Mouse (Mus musculus) cerebellum, adult 2 months (tissue): ENCODE data around the gene Mif. TPM values are rescaled to one million over a fixed set of nuclear protein-coding genes. Genes with fewer than 3 reads are reported as not detected.

ENCODE experiments used
- DNase-seq, 2 experiments: peaks; one replicate each; pipeline ENCODE4 v3.0.0; 2021
- H3K27ac ChIP-seq: fragments of 200-500 bp; 2 replicates; pipeline ENCODE4 v1.5.1; 2012; ENCODE audit warnings: low read length, control low read depth, inconsistent platforms; ENCODE audit not compliant: insufficient read depth
- H3K27me3 ChIP-seq: fragments of 200-500 bp; 2 replicates; pipeline ENCODE4 v1.6.1; 2012; ENCODE audit warnings: inconsistent platforms, mild to moderate bottlenecking, low read length, moderate library complexity; ENCODE audit not compliant: control insufficient read depth, insufficient read depth
- H3K4me1 ChIP-seq: fragments of 200-500 bp; 2 replicates; pipeline ENCODE4 v1.6.1; 2011; ENCODE audit warnings: low read length; ENCODE audit not compliant: control insufficient read depth, insufficient read depth
- H3K4me3 ChIP-seq: fragments of 200-500 bp; replicated peaks from 2 replicates; pipeline ENCODE3; 2011; ENCODE audit warnings: mild to moderate bottlenecking, low read depth, low read length, control low read depth; ENCODE audit not compliant: insufficient read depth
- CTCF ChIP-seq: fragments of 200-500 bp; IDR thresholded peaks from 2 replicates; pipeline ENCODE4 v1.5.1; 2011; ENCODE audit warnings: low read depth, mild to moderate bottlenecking, control low read depth, low read length, moderate library complexity, borderline replicate concordance; ENCODE audit not compliant: insufficient read depth
- POLR2A ChIP-seq: fragments of 200-500 bp; IDR thresholded peaks from 2 replicates; pipeline ENCODE4 v1.6.1; 2011; ENCODE audit warnings: low read length, control low read depth, borderline replicate concordance; ENCODE audit not compliant: insufficient read depth
- WGBS: fragments of 180-500 bp; shearing (Covaris S2); methylation state at CpG from one replicate; pipeline ENCODE4 v1.1.7; 2018; 5-methylcytosine and 5-hydroxymethylcytosine counted together
- polyA plus RNA-seq: library from polyadenylated mRNA; depleted of rRNA; stranded (reverse); fragments of >200 nt; gene quantifications from 2 replicates; pipeline ENCODE4 v1.2.3, GENCODE M21; 2012

Mif gene
- polyA plus RNA-seq, 1 experiment, result 1,339 TPM

DNA sequence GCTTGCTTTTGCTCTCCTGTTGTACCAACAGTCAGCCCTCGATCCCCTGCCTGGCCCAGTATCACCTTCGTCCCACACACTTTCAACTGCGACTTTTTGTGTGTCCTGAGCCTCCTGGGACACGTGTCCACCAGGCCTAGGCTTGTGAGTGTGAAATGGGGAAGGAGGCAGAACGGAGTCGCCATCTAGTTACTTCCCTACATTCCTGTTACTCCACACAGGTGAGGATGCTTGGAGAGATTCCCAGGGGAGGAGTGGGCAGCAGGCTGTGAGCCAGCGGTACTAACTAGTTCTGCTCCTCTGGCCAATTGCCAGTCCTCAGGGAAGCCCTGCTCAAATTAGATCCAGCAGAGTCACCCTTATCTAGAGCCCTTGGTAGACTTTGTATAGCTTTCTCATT is 706 bp upstream of the Mif start:
- Histone ChIP-seq H3K27me3 (no peaks in the 10 kb centered on the region), H3K4me1 (peaks cover 9% of the 10 kb centered on the region), H3K4me3 (no peak overlapping the region), H3K27ac (no peak overlapping the region; the same call in 1 of the 2 replicates)
- DNase-seq, result peak; percentile 49 to 55
- 25% methylated on average over 7 of the region's 7 CpGs for WGBS
- TF ChIP-seq CTCF (no peak), POLR2A (no peak)

GRCm38 (mm10) chr10:75859107-75859746 is 813 bp downstream of the Mif start:
- peak; percentile 45 to 58 for DNase-seq

DNA sequence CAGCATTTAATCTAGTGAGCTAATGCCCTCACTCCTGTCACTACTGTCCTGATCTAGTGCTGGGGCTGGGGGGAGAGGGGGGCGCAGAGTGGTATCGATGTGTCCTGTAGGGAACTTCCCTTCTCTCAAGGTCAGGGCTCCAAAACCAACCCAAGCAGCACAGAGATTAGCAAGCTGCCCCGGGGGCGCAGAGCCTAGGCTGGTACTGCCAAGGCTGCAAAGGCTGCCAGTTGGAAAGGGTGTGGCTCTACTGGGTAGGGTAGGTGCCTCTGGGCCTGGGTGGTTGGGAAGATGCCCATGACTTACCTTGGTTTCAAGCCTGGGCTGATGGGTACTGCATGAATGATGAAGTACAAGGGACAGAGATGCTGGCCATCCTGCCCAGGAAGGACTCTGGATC is 2.4 kb downstream of the Mif start:
- no peak for TF ChIP-seq POLR2A
- no peak for TF ChIP-seq CTCF
- H3K4me3 ChIP-seq, result no peak overlapping the region
- peaks cover 9% of the 10 kb centered on the region for H3K4me1 ChIP-seq
- no peak for DNase-seq
- H3K27ac ChIP-seq, result no peak overlapping the region
- no peaks in the 10 kb centered on the region for H3K27me3 ChIP-seq
- WGBS, result 52% methylated on average over 4 of the region's 4 CpGs

More at GRCm38 (mm10) chr10:75859107-75859746, 813 bp downstream of the Mif start:
- peak overlapping the region; percentile 75 for H3K4me3 ChIP-seq
- H3K4me1 ChIP-seq, result peaks cover 9% of the 10 kb centered on the region
- WGBS, result 2% methylated on average over 26 of the region's 27 CpGs
- no peaks in the 10 kb centered on the region for H3K27me3 ChIP-seq
- TF ChIP-seq CTCF (no peak), POLR2A (no peak)
- H3K27ac ChIP-seq, result no peak overlapping the region

DNA sequence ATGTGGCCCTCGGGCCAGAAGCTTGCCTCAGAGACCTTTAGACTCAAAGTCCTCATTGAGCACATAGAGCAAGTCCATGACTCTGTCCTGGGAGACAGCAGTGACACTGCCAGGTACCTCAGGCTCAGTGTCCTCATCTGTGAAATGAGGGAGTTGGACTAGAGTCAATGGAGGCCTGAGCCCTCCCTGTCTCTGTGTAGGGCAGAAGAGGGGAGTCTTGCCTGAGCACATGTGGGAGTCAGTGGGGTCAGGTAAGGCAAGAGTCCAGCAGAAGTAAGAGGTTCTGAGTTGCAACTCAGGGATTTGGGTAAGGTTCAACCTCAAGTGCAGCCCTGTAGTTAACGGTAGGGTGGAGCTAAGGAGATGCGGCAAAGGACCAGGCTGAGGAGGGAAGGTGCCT is 3.1 kb downstream of the Mif start:
- Histone ChIP-seq H3K27ac (no peak overlapping the region), H3K27me3 (no peaks in the 10 kb centered on the region), H3K4me3 (no peak overlapping the region), H3K4me1 (peaks cover 9% of the 10 kb centered on the region)
- DNase-seq, result no peak
- WGBS, result 79% methylated on average over 3 of the region's 3 CpGs
- TF ChIP-seq CTCF (no peak), POLR2A (no peak)

DNA sequence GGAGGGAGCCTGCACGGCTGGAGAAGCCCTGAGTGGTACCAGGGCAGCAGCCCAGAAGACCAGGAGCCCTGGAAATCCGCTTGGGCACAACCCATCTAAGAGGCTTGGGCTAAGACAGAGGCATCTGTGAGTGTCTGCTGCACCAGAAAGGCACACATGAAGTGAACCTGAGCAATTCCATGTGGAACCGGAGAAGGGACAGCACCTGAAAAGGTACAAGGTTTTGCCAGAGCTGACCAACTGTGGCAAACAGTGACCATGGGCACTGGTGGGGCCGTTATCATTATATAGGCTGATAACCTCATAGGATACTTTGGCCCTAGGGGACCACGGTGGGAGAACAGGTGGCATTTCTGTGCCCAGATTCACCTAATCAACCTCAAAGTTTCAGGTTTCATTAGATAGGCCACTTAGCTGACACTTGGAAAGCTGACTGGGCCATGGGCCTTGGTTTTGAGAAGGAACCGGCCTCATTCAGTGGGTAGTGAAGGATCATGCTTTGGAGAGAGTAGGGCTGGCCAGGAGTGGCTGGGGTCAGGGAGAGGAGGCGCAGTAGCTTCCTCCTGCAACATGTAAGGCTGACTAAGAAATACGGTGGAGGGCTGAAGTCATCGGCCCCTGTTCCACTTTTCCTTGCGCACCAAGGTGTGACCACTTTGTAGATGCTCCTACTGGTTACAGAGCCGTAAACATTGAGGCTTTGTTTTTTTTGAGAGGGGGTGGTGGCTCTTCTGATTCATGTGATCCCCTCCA is 3.7 kb downstream of the Mif start:
- DNase-seq, result no peak
- Histone ChIP-seq H3K27me3 (no peaks in the 10 kb centered on the region), H3K4me3 (no peak overlapping the region), H3K4me1 (peaks cover 9% of the 10 kb centered on the region), H3K27ac (no peak overlapping the region)
- 89% methylated on average over 11 of the region's 11 CpGs for WGBS
- TF ChIP-seq POLR2A (no peak), CTCF (no peak)

GRCm38 (mm10) chr10:75855416-75855981 is 4.5 kb downstream of the Mif start:
- TF ChIP-seq POLR2A (no peak), CTCF (no peak)
- Histone ChIP-seq H3K27ac (no peak overlapping the region), H3K4me3 (no peak overlapping the region), H3K27me3 (no peaks in the 10 kb centered on the region), H3K4me1 (peaks cover 6% of the 10 kb centered on the region; the same call in 1 of the 2 replicates)
- WGBS, result 89% methylated on average over 15 of the region's 15 CpGs
- DNase-seq, result no peak

DNA sequence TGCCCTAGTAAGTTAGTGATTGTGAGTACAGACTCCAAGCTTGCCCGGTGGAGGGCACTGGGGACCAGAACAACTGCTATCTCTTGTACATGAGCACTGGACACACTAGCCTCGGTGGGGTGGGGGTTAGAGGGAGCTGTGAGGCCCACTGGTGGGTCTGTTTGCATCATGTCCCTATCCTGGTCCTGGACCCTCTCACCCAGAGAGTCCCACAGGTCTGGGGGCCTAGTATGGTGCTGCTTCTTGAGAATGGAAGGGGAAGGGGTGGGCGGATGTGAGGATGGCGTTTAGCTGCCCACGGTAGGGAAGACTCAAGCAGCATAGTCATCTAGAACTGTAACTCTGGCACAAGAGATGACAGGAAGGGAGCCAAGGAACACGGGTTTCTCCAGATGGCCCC is 5.2 kb downstream of the Mif start:
- H3K27ac ChIP-seq, result no peak overlapping the region
- WGBS, result 45% methylated on average over 6 of the region's 6 CpGs
- H3K27me3 ChIP-seq, result no peaks in the 10 kb centered on the region
- DNase-seq, result no peak
- TF ChIP-seq POLR2A (no peak), CTCF (no peak)
- H3K4me3 ChIP-seq, result no peak overlapping the region
- H3K4me1 ChIP-seq, result peaks cover 4% of the 10 kb centered on the region; the same call in 1 of the 2 replicates
